Mouse (Mus musculus): Measurements from ENCODE around the gene B4galt5.

The B4galt5 gene

DNA sequence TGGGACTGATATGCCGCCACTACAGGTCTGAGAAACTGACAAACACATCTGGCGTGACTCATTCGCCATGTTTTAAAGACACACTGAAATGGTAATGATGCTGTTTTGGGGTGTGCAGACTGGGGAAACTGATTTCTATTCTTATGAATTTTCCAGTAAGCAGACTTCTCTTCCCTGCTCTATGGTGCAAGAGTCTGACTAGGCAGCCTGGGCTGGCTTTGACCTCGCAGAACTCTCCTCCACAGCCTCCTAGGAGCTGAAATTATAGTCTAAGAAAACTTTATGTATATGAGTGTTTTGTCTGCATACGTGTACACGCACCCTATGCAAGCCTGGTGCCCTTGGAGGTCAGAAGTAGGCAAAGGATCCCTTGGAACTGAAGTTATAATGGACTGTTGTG, 45.2 kb downstream of the B4galt5 start:
- DNase-seq (ENCODE audit: low spot score in 2 of 2) = peak in 1 of 2 experiments; percentile 4

DNA sequence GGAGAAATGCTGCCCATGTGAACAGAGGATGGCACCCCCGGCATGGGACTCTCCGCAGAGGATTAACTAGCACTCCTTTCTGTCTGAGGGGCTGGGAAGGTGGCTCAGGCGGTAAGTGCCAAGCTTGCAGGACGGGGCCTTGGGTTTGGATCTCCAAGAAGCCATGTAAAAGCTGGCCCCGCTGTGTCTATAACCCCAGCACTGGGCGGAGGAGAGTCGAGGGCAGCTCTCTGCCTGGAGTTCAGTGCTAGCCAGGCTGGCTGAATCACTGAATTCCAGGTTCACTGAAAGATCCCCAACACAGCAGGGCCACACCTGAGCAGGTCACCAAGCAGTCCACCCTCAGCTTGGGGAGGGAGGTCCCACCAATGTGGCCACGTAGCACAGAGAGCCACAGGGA, 45.8 kb downstream of the B4galt5 start:
- DNase-seq (ENCODE audit: low spot score in 2 of 2) = peak in 1 of 2 experiments; percentile 6

DNA sequence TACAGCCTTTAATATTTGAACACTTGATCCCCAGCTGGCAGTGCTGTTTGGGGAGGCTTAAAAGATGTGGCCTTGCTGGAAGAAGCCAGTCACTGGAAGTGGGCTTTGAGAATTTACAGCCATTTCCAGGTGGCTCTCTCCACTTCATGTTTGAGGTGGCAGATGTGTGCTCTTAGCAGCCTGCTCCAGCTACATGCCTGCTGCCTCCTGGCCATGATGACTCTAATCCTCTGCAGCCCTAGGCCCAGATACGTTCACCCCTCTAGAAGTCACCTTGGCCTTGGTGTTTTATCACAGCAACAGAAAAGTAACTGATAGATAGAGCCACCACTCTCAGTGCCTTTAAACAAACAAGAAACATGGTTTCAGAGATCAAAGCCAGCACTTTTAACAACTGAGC, 46.3 kb downstream of the B4galt5 start:
- peak in 1 of 2 experiments; percentile 1 for DNase-seq (ENCODE audit: low spot score in 2 of 2)

DNA sequence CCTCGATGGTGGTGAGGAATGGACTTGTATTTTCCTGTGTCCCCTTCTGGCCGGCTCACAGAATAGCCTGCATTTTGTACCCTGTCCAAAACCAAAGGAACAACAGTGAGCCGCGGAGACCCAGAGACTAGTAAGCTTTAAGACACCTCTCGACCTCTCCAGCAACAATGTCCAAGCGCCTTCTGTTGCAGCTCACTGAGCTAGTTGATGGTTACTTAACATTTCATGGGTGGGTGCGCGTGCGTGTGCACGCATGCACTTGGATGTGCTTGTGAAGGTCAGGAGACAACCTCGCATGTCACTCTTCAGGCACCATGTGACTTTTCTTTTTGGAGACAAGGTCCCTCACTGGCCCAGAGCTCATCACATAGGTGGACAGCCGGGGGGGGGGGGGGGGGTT, 47.0 kb downstream of the B4galt5 start:
- peak in 1 of 2 experiments; percentile 2 for DNase-seq (ENCODE audit: low spot score in 2 of 2)

DNA sequence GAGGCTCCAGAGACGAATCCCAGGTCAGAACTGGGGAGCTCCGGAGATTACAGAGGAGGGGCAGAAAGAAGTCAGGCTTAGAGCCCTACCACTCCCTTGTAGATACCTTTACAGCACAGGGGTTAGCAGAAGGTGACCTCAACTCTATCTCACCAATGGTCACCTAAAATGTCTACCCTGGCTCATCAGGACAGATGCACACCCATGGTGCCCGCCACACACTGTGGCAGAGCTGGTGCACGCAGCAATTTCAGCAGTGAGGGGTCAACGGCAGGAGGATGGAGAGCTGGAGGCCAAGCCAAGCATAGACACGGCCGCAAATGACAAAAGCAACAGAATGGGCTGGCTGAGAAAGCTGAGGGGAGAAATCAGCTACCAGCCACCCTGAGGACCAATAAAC, 47.4 kb downstream of the B4galt5 start:
- no peak for DNase-seq (ENCODE audit: low spot score in 2 of 2)

DNA sequence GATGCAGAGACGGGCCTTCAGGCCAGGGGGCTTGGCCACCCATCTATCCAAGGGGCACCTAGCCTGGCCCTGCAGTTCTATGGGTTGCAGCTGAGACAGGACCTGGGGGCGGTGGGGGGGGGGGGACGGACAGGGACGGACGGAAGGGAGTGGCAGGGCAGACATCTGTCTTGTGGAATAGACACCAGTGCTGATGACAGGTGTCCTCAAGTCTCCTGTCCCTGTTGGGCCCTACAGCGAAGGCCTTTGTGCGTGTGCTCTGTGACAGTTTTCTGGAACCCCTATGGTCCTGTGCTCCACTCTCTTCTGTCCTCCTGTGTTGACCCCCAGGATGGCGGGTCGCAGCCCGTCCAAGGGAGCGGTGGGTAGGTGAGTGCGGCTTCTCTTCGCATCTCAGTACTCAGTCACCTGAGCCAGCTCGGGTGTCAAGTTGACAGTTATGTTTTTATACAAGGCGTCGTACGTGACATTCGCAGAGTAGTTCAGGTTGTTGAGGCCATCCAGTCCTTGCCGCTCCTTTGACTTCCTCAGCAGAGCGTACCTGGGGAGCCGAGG, 48.0 kb downstream of the B4galt5 start:
- DNase-seq (ENCODE audit: low spot score in 2 of 2) = peak in 1 of 2 experiments; percentile 0

DNA sequence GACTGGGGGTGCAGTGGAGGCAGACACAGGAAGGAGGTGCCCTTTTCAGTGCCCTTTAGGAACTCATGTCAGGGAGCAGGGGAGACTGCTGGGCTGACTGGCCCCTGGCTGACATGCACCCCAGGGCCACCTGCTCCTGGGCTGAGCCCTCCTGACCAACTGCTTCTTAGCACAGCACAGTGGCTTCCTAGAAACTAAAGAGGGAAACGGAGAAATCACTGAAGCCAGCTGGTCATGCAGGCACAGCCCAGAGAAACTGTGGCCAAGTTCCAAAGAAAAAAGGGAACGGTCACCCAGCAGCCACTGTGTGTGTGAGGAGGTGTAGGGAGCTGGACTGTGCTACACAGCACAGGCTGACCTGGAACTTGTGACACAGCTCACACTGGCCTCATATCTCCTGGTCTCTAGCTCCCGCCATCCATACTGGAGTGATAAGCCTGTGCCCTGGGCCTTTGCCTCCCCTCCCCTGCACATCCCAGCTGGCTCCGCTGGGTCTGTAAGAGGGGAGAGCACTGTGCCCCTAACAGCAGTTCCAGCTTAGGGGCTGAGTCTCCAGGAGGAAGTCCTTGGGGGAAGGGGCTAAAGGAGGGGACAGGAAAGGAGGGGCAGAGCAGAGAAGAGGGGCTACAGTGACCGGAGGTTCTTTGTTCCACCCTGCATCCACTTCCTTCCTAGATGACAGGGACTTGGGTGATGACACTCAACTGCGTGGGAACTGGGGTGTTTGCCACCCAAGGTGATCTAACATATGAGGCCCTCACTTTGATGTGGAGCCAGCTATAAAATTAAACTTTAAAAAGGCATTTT, 48.9 kb downstream of the B4galt5 start:
- DNase-seq (ENCODE audit: low spot score in 2 of 2) = peak in 1 of 2 experiments; percentile 6

DNA sequence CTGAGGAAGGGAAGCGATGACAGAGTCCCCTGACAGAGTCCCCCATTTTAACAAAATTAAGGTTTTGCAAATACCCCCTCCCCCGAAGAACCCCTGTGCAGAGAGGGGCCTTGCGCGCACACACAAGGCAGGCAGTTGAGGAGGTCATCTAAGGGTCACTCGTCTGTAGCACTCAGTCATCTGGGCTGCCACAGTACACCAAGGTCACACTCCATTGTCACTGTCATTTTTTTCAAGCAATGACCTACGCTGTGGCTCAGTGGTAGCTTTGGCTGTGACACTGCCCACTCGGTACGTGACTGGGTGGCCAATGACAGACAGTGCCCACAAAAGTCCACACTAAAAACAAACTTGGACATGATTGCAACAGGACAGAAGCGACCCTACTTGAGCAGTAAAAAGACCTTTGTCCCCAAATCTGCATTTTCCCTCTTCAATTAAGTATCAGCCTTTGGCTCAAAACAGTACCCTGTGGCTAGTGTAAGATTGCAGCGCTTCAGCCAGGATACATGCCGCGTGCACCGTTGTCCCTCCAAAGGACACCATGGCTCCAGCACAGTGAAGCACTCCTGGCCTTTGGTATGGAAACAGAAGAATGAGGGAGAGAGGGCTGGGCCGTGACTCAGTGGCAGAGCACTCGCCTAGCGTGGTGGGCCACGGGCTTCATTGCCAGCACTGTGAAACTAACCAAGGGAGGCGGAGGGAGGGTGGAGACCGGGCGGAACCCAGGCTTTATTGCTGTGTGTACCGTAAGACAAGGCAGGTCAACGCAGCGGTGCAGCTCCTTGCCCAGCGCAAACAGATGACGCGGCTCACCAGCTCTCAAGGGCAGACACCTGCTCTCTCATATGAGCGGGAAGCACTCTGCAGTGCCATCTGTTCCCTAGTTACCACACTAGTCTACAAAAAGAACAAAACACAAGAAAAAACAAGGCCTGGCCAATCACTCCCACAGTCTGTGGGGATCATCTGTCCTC, 50.0 kb downstream of the B4galt5 start:
- peak in 1 of 2 experiments; percentile 7 for DNase-seq (ENCODE audit: low spot score in 2 of 2)

DNA sequence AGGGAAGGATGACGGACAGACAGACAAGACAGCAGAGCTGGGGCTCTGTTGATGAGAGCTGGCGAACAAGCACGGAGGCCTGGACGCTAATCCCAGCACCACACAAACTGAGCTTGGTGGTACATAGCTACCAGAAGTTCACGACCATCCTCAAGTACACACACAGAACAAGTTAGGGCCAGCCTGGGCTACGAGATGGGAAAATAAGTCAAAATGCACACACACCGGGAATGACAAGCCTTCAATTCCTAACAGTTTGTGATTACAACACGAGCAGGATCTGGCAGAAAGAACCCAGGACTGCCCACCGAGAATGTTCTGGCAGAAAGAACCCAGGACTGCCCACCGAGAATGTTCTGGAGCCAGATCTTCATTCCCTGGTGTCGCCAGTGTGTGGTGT, 51.0 kb downstream of the B4galt5 start:
- peak in 1 of 2 experiments; percentile 4 for DNase-seq (ENCODE audit: low spot score in 2 of 2)

DNA sequence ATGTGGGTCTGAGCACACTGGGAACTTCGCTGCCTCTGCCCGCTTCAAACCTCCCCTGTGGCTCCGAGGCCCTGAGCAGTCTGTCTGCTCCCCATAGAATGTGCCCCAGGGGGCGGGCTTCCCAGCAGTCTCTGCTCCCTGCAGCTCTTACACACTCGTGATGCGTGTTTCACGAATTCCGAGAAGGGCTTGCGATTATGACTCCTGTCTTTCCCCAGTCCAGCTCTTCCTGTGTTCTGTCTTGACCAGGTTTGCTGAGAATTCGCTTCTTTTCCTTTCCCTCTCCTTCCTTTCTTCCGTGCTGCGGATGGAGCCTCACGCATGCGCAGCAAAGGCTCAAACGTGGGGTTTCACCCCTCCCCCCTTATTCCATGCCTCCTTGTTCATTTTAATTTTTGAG, 54.1 kb downstream of the B4galt5 start:
- peak in 1 of 2 experiments; percentile 5 for DNase-seq (ENCODE audit: low spot score in 2 of 2)

DNA sequence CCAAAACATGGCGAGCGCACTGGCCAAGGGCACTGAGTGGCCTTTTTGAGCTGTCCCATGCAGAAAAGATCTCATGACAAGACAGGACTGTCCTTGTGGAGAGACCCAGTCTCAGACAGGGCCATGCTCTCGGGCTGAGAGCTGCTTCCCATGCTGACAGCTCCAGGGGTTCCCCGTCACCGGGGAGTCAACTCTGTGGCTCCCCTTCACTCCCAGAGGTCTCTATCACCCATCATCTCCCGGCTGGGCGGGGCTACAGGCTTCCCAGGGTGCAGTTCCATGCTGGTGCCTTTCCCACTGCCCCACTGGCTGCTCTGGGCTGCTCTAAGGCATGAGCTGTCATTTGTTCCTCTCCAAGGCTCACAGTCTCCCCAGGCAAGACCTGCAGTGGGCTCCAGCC, 54.8 kb downstream of the B4galt5 start:
- DNase-seq (ENCODE audit: low spot score in 2 of 2) = peak in 1 of 2 experiments; percentile 5

DNA sequence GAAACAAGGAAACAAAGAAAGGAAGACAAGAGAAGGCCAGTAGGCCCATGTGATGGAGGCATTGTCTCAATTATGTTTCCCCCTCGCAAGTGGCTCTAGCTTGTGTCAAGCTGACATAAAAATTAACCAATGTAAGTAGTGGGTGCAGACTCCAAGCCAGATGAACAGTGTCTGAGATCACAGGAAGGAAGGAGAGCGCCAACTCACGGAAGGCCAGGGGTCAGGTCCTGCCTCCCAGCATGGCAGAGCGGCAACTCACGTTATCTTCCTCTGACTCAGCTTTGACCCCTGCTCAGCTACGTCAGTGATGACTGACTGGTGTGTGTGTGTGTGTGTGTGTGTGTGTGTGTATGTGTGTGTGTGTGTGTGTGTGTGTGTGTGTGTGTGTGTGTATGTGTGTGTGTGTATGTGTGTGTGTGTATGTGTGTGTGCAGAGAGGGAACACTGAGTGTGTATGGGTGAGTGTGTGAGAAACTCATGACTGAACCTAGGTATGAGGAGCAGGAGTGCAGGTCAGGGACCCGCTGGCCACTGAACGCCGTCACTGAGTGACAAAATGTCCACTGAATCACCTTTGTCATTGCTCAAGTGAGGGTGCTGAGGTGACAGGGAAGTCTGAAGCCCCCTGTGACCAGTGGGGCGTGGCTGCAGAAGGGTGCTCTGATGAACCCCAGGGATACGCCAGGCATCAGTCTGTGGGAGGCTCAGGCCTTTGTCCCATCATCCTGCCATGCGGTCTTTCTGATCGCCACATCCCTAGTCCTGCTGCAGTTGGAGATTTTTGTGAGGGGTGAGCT, 55.5 kb downstream of the B4galt5 start:
- DNase-seq (ENCODE audit: low spot score in 2 of 2) = peak; percentile 1 to 3

DNA sequence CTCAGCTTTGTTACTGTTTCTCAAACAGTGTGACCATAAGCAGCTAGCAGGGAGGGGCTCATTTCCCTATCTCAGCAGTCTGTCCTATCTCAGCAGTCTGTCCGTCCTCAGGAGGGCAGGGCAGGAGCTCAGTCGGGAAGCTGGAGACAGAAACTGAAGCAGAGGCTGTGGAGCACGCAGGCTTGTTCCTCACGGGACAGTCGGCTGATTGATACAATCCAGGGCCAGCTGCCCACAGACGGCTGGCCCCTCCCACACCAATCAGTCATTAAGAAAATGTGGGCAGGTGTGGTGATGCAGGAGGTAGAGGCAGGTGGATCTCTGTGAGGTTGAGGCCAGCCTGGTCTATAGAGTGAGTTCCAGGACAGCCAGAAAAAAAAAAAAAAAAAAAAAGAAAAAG, 56.1 kb downstream of the B4galt5 start:
- DNase-seq (ENCODE audit: low spot score in 2 of 2) = peak in 1 of 2 experiments; percentile 4

DNA sequence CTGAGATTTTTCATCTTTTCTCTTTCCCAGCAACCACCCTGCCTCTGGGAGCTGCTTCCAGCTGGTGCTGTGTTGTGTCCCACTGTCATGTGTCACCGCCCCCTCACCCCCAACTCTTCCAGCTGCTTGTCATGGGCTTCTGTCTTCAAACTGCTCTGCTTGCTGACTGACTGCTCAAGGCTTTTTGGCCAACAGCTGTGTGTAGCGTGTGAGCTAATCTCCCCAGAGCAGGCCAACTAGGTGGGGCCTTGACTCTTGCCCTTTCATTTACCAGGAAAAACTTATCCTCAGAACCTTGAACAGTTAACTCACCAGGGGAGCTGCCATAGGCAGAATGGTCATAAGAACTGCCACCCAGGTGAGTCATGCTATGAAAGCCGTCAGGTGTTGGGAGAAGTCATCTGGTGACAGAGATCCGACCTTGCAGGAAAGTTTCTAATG, 56.8 kb downstream of the B4galt5 start:
- peak in 1 of 2 experiments; percentile 0 for DNase-seq (ENCODE audit: low spot score in 2 of 2)

DNA sequence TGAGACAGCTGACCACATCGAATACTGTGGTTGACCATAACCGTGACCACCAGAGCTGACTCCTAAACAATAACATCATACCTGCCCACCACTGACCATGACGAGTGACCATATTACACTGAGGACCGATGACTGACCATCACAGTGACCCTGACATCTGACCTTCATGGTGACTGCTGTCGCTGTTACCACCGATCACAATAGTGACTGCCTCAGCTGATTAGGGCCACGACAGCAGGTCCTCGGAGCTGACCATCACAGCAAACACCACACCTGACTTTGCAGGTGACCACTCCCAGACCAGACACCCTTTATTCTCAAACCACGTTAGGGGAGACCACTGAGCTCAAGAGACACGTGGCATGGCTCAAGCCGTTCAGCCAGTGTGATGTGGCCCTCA, 57.3 kb downstream of the B4galt5 start:
- DNase-seq (ENCODE audit: low spot score in 2 of 2) = no peak

DNA sequence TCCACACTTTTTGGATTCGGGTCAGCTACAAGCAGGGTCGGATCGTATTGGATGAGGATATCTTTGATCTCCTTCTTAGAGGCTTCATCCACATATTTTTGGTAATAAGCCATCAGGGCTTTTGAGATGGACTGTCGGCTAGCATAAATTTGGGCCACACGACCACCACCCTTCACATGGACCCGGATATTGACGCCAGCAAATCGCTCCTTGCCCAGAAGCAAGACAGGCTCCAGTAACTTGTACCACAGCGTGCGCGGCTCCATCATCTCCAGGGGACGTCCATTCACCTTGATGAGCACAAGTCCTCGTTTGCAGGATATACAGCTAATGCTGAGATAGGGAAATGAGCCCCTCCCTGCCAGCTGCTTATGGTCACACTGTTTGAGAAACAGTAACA, 67.5 kb downstream of the B4galt5 start:
- peak in 1 of 2 experiments; percentile 0 for DNase-seq (ENCODE audit: low spot score in 2 of 2)

DNA sequence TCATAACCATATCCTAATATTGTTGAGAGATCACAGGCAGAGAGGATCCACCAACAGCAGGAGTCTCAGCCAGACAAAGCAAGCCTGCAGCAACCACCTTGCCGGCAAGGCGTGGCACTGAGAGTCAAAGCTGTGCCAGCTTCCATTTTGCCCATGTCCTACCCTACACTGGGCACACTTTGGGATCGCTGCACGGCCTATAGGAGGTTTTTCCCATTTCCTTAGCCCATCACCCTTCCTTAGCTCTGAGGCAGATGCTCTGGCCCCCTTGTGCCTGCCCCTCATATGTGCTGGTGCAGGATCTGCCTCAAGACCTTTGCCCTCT, 68.0 kb downstream of the B4galt5 start:
- no peak for DNase-seq (ENCODE audit: low spot score in 2 of 2)

DNA sequence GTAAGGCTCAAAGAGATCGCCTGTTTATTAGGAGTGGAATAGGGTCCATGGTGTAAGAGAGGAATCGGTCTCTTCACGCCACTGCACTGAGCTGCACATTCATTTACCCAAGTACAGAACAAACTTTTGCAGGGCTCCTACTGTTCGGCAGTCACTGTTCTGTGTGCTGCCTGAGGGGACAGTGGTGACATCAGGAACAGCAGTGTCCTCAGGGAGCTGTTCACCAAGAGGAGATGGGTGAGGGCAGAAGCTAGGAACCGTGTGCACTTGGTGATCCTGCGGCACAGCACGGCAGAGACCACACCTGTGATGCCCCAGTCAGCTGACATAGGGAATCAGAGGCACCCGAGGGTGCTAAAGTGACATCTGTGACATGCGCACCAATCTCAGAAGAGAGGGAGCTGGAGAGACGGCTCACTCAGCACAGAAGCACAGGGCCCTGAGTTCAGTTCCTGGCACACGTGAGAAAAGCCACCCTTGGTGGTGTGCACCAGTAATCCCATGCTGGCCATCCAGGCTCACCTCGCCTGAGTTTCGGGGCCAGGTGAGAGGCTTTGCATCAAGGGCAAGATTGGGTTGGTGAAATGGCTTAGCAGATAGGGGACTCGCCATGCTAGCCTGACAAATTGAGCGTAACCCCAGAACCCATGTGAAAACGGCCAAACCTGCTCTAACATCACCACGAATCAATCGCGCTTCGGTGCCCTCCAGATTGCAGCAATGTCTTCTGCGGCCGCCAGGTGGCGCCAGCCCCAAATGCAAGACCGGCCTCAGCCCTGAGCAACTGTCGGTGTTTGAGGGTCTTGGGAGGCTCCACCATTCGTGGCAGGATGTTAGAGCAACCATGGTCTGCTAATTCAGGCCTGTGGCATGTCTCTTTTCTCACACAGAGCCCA, 68.6 kb downstream of the B4galt5 start:
- DNase-seq (ENCODE audit: low spot score in 2 of 2) = peak; percentile 44 to 69

DNA sequence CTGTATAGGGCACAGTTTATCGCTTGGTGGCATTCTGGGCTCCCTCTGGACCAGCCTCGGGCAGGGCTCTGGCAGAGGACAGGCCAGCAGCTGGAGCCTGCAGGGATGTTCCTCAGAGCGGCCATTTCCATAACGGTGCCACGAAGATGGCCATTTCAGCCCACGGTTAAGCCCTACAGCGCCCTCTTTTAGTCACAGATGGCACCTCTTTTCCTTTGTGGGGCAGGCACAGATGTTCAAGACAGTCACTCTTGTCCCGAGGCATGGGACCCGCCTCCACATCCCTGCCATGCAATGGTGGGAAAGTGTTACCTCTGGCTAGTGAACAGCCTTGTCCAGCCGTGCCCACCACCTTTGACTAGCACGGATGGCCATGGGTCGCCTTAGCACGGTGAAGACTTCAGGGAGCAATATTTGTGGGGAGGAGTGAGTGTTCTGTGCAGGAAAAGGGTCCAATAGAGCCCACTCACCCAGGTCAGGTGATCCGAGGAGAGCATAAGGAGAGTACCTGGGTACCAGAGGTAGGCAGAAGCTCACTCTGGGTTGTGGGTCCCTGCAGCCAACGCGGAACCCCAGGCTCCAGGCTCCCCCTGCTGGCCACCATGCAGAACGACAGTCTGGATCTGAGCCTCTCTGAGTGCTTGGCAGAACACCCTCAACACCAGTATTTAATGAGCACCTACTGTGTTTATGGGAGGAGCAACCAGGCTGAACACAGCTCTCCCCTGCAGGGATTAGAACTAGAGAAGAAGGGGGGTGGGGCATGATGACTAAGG, 70.0 kb downstream of the B4galt5 start:
- peak in 1 of 2 experiments; percentile 58 for DNase-seq (ENCODE audit: low spot score in 2 of 2)

DNA sequence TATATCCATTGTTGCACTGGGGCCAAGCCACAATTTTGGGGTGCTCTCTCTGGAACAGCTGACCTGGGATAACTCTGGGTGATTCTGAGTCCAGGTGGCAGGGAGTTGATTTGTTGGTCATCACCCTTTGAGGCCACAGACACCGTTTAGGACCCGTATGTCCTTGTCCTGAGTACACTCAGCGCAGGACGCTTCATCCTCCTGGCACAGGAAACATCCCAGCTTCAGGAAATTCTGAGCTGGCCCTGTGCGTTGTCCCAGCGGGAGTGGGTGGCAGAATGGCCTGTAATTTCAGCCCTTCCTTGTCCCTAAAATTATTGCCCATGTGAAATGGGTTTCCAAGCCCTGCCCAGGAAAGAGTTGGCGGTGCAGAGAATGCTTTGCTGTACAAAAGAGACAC, 71.0 kb downstream of the B4galt5 start:
- DNase-seq (ENCODE audit: low spot score in 2 of 2) = no peak

Data from spleen, postnatal 14 days (tissue).